Mouse (Mus musculus) heart, postnatal 0 days (tissue): ENCODE data around the gene Ubiad1. TPM values are rescaled to one million over a fixed set of nuclear protein-coding genes. Genes with fewer than 3 reads are reported as not detected.

Experiments used
- ATAC-seq: fragments of 200-750 bp; cut with Nextera tagmentation; 2 replicates; pipeline ENCODE4 v1.8.0; 2017; ENCODE audit warnings: low read depth, moderate number of reproducible peaks, moderate library complexity; ENCODE audit not compliant: insufficient read depth
- DNase-seq: peaks from one replicate; pipeline ENCODE4 v3.0.0-alpha.2; 2016; ENCODE audit warnings: low spot score
- H3K27ac ChIP-seq: fragments of 300-500 bp; sonication (generic); 2 replicates; pipeline ENCODE4 v1.5.1; 2014; ENCODE audit warnings: low read depth, mild to moderate bottlenecking
- H3K27me3 ChIP-seq: fragments of 300-500 bp; sonication (generic); 2 replicates; pipeline ENCODE4 v1.6.1; 2014; ENCODE audit warnings: low read length, mixed read lengths; ENCODE audit not compliant: control insufficient read depth, insufficient read depth
- H3K36me3 ChIP-seq: fragments of 300-500 bp; sonication (generic); replicated peaks from 2 replicates; pipeline ENCODE4 v1.6.1; 2014; ENCODE audit warnings: low read length, mixed read lengths; ENCODE audit not compliant: control insufficient read depth, insufficient read depth
- H3K4me1 ChIP-seq: fragments of 300-500 bp; sonication (generic); 2 replicates; pipeline ENCODE4 v1.6.1; 2014; ENCODE audit warnings: antibody characterized with exemption; ENCODE audit not compliant: control insufficient read depth, insufficient read depth
- H3K4me2 ChIP-seq: fragments of 300-500 bp; sonication (generic); 2 replicates; pipeline ENCODE4 v1.6.1; 2014; ENCODE audit warnings: low read depth, mild to moderate bottlenecking, low read length, moderate library complexity
- H3K4me3 ChIP-seq: fragments of 300-500 bp; sonication (generic); 2 replicates; pipeline ENCODE4 v1.5.1; 2014; ENCODE audit warnings: low read depth, low read length
- H3K9ac ChIP-seq: fragments of 300-500 bp; sonication (generic); replicated peaks from 2 replicates; pipeline ENCODE4 v1.6.1; 2014; ENCODE audit warnings: low read depth, low read length, mixed read lengths
- H3K9me3 ChIP-seq: fragments of 300-500 bp; sonication (generic); replicated peaks from 2 replicates; pipeline ENCODE4 v1.6.1; 2016; ENCODE audit warnings: low read length; ENCODE audit not compliant: control insufficient read depth
- CTCF ChIP-seq: IDR thresholded peaks from 2 replicates; pipeline ENCODE4 v1.5.1; 2016; ENCODE audit warnings: antibody characterized with exemption, control low read depth, low read depth
- EP300 ChIP-seq: IDR thresholded peaks from 2 replicates; pipeline ENCODE4 v1.6.1; 2016; ENCODE audit warnings: antibody characterized with exemption, low read depth
- WGBS: fragments of 180-500 bp; shearing (Covaris S2); extraction: QIAGEN DNeasy Blood & Tissue Kit; methylation state at CpG from one replicate; pipeline ENCODE4 v1.1.7; 2014; 5-methylcytosine and 5-hydroxymethylcytosine counted together
- polyA plus RNA-seq: library from polyadenylated mRNA; unstranded; fragments of >200 nt; fragmentation: Nextera tagmentation; extraction: Ambion mirVana; gene quantifications from 2 replicates; pipeline ENCODE4 v1.2.1, GENCODE M21; 2015
- total RNA-seq: library from RNA; depleted of rRNA; stranded (reverse); fragments of >200 nt; gene quantifications from 2 replicates; pipeline ENCODE4 v1.2.3, GENCODE M21; 2014; ENCODE audit warnings: low replicate concordance

Gene Ubiad1
- total and polyA plus RNA-seq, 2 experiments from 2014 or later = 19.6 to 32.4 TPM

- Histone ChIP-seq H3K9ac (no peak overlapping the region), H3K9me3 (no peaks in the 10 kb centered on the region), H3K36me3 (no peaks in the 10 kb centered on the region), H3K27me3 (peaks cover 59% of the 10 kb centered on the region), H3K4me1 (no peaks in the 10 kb centered on the region), H3K4me3 (no peak overlapping the region), H3K27ac (no peak overlapping the region), H3K4me2 (no peak overlapping the region)
- DNase-seq = no peak
- no peak for ATAC-seq
- TF ChIP-seq EP300 (no peak), CTCF (no peak)
- 8% methylated on average over 11 of the region's 11 CpGs for WGBS
These were observed 39.8 kb downstream of the Ubiad1 start for GRCm38 (mm10) chr4:148404748-148405147.

- Histone ChIP-seq H3K9ac (no peak overlapping the region), H3K4me2 (no peak overlapping the region), H3K4me1 (no peaks in the 10 kb centered on the region), H3K4me3 (no peak overlapping the region), H3K27ac (no peak overlapping the region), H3K36me3 (no peaks in the 10 kb centered on the region), H3K27me3 (peaks cover 52% of the 10 kb centered on the region), H3K9me3 (no peaks in the 10 kb centered on the region)
- 27% methylated on average over 12 of the region's 12 CpGs for WGBS
- DNase-seq = no peak
- TF ChIP-seq EP300 (no peak), CTCF (no peak)
- ATAC-seq = no peak
These were observed 41.2 kb downstream of the Ubiad1 start for GRCm38 (mm10) chr4:148403402-148403801.

GRCm38 (mm10) chr4:148399437-148400094 lies 45.0 kb downstream of the Ubiad1 start:
- peaks cover 24% of the 10 kb centered on the region for H3K27me3 ChIP-seq

GRCm38 (mm10) chr4:148397531-148398287 lies 46.9 kb downstream of the Ubiad1 start:
- H3K27me3 ChIP-seq = peaks cover 6% of the 10 kb centered on the region; the same call in 1 of the 2 replicates
- TF ChIP-seq EP300 (no peak), CTCF (no peak)
- H3K4me1 ChIP-seq = no peaks in the 10 kb centered on the region
- ATAC-seq = no peak
- DNase-seq = no peak
- no peaks in the 10 kb centered on the region for H3K36me3 ChIP-seq
- H3K4me2 ChIP-seq = no peak overlapping the region
- no peak overlapping the region for H3K27ac ChIP-seq
- H3K4me3 ChIP-seq = no peak overlapping the region
- WGBS = 82% methylated on average over 18 of the region's 18 CpGs
- H3K9me3 ChIP-seq = no peaks in the 10 kb centered on the region
- no peak overlapping the region for H3K9ac ChIP-seq

More at GRCm38 (mm10) chr4:148399437-148400094, 45.0 kb downstream of the Ubiad1 start:
- DNase-seq (no peak), ATAC-seq (no peak)
- TF ChIP-seq EP300 = no peak
- TF ChIP-seq CTCF = no peak
- H3K4me1 ChIP-seq = no peaks in the 10 kb centered on the region
- no peak overlapping the region for H3K4me3 ChIP-seq
- H3K4me2 ChIP-seq = no peak overlapping the region
- 66% methylated on average over 9 of the region's 9 CpGs for WGBS
- no peaks in the 10 kb centered on the region for H3K36me3 ChIP-seq
- H3K27ac ChIP-seq = no peak overlapping the region
- H3K9ac ChIP-seq = no peak overlapping the region
- no peaks in the 10 kb centered on the region for H3K9me3 ChIP-seq

GRCm38 (mm10) chr4:148397113-148397512 lies 47.5 kb downstream of the Ubiad1 start:
- Histone ChIP-seq H3K27me3 (peaks cover 3% of the 10 kb centered on the region; the same call in 1 of the 2 replicates), H3K4me1 (no peaks in the 10 kb centered on the region), H3K36me3 (no peaks in the 10 kb centered on the region), H3K4me3 (no peak overlapping the region), H3K9ac (no peak overlapping the region), H3K9me3 (no peaks in the 10 kb centered on the region), H3K27ac (no peak overlapping the region), H3K4me2 (no peak overlapping the region)
- ATAC-seq (no peak), DNase-seq (no peak)
- WGBS = 77% methylated on average over 4 of the region's 4 CpGs
- no peak for TF ChIP-seq CTCF
- no peak for TF ChIP-seq EP300
